Mouse (Mus musculus): ENCODE measurements around the gene Gzmm.
"Not testable (repeated sequence)": the region's sequence is repeated elsewhere in the genome, so short reads cannot be mapped to it uniquely, and the experiment has no call there.

Gene Gzmm

GRCm38 (mm10) chr10:79700676-79701075 is 11.9 kb downstream of the Gzmm start:
- intact Hi-C loops (cut with DNase I), result no loop called here

DNA sequence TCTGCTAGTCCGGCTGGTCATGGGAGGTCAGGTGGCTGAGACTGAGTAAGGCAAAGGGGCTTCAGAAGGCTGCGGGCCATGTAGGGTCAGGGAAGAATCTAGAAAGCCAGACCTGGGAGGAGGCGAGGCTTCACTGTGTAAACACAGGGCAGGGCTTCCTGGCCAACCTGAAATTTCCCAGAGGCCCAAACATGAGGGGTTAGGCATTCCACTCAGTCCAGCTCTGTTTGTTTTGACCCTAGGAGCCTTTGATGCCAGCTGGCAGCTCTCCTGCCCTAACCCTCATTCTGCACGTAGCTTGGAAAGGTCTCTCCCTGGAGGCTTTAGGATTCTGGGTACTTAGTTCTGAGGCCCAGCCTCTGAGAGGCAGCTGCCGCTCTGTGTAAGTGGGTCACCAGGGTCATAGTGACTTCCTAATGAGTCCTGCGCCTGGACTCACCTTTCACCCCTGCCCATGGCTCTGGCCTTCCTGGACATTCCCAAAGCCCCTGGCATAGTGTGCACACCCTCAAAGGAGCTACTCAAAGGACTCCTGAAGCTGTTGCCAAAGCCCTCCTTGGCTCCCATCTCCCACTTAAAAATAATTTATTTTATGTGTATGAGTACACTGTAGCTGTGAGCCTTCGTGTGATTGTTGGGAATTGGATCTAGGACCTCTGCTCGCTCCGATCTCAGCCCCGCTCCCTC is 12.8 kb downstream of the Gzmm start:
- intact Hi-C loops (cut with DNase I), result no loop called here

DNA sequence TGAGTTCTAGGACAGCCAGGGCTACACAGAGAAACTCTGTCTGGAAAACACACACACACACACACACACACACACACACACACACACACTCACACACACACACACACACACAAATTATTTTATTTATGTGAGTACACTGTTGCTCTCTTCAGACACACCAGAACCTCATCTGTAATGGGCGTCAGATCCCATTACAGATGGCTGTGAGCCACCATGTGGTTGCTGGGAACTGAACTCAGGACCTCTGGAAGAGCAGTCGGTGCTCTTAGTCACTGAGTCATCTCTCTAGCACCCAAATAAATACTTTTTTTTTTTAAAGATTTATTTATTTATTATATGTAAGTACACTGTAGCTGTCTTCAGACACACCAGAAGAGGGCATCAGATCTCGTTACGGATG is 14.2 kb downstream of the Gzmm start:
- intact Hi-C loops (cut with DNase I), result not testable (repeated sequence)

DNA sequence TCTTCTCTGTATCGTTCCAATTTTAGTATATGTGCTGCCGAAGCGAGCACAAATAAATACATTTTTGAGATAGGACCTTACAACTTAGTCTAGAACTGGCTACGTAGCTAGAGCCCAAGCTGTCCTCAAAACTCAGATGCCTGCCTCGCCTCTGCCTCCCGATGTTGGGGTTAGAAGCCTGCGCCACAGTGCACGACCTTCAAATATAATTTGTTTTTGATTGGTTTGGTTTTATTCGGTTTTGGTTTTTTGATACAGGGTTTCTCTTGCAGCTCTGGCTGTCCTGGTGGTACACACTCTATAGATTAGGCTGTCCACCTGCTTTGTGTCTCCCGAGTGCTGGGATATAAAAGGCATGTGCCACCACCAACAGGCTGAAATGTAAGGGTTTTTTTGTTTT is 14.7 kb downstream of the Gzmm start:
- intact Hi-C loops (cut with DNase I), result no loop called here

DNA sequence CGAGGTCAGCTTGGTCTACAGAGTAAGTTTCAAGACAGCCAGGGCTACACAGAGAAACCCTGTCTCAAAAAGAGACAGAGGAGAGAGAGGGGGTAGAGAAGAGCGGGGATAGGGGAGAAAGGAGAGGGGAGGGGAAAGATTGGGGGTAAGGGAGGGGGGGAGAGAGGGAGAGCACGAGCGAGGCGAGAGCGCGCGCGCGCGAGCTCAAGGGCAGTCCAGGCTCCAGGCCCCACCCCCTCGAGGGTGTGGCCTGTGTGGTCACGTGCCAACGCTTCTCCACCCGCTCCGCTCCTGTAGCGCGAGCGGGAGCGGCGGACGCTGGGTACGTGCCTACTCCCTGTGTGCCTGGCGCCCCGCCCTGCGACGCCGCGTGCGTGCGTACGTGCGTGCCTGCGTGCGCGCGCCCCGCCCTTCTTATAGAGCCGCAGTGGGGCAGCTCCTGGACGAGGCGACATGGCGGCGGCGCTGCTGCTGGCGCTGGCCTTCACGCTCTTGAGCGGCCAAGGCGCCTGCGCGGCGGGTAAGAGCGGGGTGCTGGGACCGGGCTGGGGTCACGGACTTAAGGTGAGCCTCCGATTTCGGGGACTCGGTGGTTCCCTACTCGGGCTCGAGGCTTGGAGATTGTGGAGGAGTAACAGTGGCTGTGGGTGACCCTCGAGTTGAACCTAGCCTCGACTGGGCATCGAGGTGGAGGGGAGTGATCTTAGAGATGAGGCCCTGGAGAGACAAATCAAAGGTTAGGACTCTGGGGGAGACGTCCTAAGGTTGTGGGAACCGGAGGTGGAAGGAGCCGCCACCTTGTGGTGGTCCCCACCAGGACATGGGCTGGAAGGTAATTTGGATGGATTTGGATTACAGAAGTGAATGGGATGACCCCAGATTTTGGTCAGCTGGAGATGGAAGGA is 15.5 kb downstream of the Gzmm start, which contains the start of gene Bsg:
Gene Bsg (plus strand): TSS at position 427 of the 905 bp plus-strand sequence.
- intact Hi-C loops (cut with DNase I), result no loop called here

DNA sequence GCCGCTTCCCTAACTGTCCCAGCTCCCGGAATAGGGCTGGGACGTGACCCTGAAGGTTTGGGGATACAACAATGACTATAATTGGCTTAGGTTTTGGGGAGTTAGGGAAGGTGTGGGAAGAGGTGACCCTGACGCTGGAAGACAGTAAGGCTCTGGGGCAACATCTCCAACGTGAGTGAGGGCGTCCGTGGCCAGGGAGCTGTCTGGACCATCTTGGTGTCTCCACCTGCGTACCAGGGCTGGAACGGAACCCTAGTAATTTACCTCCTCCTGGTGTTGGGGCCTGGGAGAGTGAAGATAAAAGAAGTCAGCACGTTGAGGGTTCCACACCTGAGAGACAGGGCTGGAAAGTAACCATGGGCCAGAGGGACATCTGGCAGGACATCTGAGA is 16.1 kb downstream of the Gzmm start:
- intact Hi-C loops (cut with DNase I), result loop anchor here (5.0 kb wide), 1 partner anchor 77 kb away; no protein-coding TSS in a partner anchor

DNA sequence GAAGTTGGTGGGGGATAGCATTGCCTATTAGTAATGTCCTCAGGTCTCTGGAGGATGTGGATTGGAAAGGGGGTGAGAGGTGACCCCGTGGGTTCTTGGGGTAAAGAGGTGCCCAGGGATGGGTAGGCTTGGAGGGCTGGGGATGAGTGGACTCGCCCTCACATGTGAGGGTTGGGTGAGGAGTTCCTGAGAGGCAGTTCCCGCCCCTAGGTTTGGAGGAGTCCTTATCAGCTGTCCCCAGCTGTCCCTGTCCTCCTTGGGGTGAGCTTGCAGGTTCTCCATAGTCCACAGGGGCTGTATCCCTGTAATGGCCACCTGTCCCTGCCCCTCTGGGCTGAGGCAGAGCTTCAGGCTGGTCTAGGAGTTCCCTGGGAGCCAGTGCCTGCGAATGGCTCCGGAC is 17.1 kb downstream of the Gzmm start:
- intact Hi-C loops (cut with DNase I), result loop anchor here (5.0 kb wide), 1 partner anchor 76 kb away; no protein-coding TSS in a partner anchor

GRCm38 (mm10) chr10:79706406-79707094 is 17.7 kb downstream of the Gzmm start:
- intact Hi-C loops (cut with DNase I), result loop anchor here (5.0 kb wide), 1 partner anchor 76 kb away; no protein-coding TSS in a partner anchor

GRCm38 (mm10) chr10:79707162-79707561 is 18.3 kb downstream of the Gzmm start:
- intact Hi-C loops (cut with DNase I), result loop anchor here (5.0 kb wide), 1 partner anchor 75 kb away; no protein-coding TSS in a partner anchor

GRCm38 (mm10) chr10:79707759-79708158 is 18.9 kb downstream of the Gzmm start:
- intact Hi-C loops (cut with DNase I), result loop anchor here (5.0 kb wide), 1 partner anchor 75 kb away; no protein-coding TSS in a partner anchor

DNA sequence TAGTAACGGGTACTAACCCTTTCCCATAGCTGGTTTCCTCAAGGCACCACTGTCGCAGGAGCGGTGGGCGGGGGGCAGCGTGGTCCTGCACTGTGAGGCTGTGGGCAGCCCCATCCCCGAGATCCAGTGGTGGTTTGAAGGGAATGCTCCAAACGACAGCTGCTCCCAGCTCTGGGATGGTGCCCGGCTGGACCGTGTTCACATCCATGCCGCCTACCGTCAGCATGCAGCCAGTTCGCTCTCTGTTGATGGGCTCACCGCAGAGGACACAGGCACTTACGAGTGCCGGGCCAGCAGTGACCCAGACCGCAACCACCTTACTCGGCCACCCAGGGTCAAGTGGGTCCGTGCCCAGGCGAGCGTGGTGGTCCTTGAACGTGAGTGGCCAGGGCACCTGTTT is 19.8 kb downstream of the Gzmm start:
- intact Hi-C loops (cut with DNase I), result loop anchor here (5.0 kb wide), 1 partner anchor 74 kb away; no protein-coding TSS in a partner anchor

GRCm38 (mm10) chr10:79709307-79709706 is 20.5 kb downstream of the Gzmm start:
- intact Hi-C loops (cut with DNase I), result loop anchor here (5.0 kb wide), 1 partner anchor 73 kb away; no protein-coding TSS in a partner anchor

- intact Hi-C loops (cut with DNase I), result no loop called here
Measured at GRCm38 (mm10) chr10:79712029-79712428, 23.2 kb downstream of the Gzmm start.

- intact Hi-C loops (cut with DNase I), result no loop called here
Measured at GRCm38 (mm10) chr10:79712499-79713126, 23.8 kb downstream of the Gzmm start.

DNA sequence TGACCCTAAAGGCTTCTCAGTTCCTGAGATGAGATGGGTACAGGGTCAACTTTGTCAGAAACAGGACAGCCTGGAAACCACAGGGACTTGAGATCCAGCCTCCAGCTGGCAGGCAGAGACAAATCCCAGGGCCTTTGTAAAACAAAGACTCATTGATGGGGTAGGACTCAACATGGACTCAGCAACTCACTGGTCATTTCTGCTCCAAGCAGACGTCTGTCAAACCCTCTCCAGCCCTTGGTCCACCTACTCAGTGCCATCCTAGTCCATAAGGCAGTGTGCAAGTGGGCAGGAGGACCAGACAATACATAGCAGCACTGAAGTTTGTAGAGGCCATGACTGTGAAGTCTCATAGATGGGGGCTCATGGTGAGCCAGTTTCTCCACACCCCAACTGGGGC is 24.3 kb downstream of the Gzmm start:
- intact Hi-C loops (cut with DNase I), result no loop called here

- intact Hi-C loops (cut with DNase I), result no loop called here
Measured at GRCm38 (mm10) chr10:79714996-79715395, 26.2 kb downstream of the Gzmm start.

DNA sequence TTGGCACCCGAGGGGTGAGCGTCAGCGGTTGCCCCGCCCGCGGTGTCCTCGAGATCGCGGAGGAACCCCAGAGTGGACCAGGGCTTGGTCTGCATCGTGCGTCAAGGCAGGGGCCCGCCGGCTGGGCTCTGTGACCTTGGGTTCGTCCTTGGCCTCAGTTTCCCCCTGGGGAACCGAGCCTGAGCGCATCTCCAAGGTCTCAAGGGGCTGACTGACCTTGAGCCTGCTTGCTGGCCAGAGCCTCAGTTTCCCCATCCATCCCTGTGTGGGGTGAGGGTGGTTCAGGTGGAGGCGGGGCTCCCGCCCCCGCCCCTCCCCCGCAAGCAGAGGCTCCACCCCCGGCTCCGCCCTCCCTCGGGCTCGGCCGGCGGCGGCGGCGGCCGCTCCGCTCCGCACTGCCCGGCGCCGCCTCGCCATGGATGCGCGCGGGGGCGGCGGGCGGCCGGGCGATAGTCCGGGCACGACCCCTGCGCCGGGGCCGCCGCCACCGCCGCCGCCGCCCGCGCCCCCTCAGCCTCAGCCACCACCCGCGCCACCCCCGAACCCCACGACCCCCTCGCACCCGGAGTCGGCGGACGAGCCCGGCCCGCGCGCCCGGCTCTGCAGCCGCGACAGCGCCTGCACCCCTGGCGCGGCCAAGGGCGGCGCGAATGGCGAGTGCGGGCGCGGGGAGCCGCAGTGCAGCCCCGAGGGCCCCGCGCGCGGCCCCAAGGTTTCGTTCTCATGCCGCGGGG is 27.6 kb downstream of the Gzmm start, which contains the start of gene Hcn2:
Gene Hcn2 (plus strand): TSS at position 381 of the 734 bp plus-strand sequence.
- intact Hi-C loops (cut with DNase I), result no loop called here

DNA sequence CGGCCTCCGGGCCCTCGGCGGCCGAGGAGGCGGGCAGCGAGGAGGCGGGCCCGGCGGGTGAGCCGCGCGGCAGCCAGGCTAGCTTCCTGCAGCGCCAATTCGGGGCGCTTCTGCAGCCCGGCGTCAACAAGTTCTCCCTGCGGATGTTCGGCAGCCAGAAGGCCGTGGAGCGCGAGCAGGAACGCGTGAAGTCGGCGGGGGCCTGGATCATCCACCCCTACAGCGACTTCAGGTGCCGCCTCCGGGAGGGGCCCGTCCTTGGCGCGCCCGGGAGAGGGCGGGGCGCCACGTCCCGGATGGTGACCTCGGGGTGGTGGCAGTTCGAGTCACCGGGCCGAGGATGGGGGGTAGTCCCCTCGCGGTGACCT is 28.2 kb downstream of the Gzmm start:
- intact Hi-C loops (cut with DNase I), result no loop called here

GRCm38 (mm10) chr10:79717640-79718357 is 29.0 kb downstream of the Gzmm start:
- intact Hi-C loops (cut with DNase I), result no loop called here
